Comparison of ENCODE assay signal across 8 mouse cellular contexts in the genomic region with DNA sequence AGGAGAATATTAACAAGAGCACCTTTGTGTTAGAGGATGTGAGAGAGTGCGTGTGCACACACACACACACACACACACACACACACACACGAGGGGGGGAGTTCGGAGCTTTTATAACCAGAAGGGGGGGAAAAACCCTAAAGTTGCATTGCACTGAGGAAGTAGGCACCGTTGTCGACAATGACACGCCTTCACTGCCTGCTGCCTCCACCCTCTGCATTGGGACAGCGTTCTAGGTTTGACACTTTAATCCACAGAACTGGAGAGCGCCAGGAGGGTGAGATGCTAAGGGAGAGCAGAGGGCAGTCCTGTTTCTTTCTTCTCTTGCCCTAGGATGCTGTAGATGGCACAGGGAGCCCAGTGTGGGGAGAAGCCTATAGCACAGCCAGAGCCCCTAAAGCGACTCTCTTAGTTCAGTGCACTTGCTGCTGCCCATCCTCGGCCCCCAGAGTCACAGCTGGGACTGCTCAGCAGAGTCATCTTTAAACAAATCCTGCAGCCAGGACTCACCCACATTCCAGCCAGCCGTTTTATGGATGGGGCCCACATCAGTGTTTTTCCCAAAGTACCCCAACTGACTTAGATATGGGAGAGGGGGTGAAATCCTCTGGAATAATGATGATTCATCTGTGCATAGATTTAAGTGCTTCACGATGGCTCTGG. TPM values are rescaled to one million over a fixed set of nuclear protein-coding genes. Genes with fewer than 3 reads are reported as not detected.
DNase-seq lines count a peak whose midpoint lies in the region; ATAC-seq and TF ChIP-seq lines count a peak whose summit lies in the region.

No protein-coding gene starts in this region.

- peak overlapping the region; percentile 95 for H3K27ac ChIP-seq in heart, embryonic 15.5 days
- peak overlapping the region; percentile 48 for H3K27ac ChIP-seq in CH12.LX (ENCODE audit: insufficient read depth, low read depth)
- peak overlapping the region; percentile 99; the same call in 1 of the 2 replicates for H3K27ac ChIP-seq in hindbrain, embryonic 13.5 days

- no peak overlapping the region for H3K4me3 ChIP-seq in heart, embryonic 15.5 days
- H3K4me3 ChIP-seq in CH12.LX (replicated peaks in 1 of 3; ENCODE audit: low read depth in 2 of 3, low read length in 2 of 3, poor library complexity in 1 of 3), result peak overlapping the region in 1 of 3 experiments; percentile 15
- no peak overlapping the region for H3K4me3 ChIP-seq in hindbrain, embryonic 13.5 days

- dilution Hi-C loops in CH12.LX (cut with MboI; ENCODE audit: extremely low pct_ligation_motif_present, extremely low pct_unique_long_range_greater_than_20kb, low sequenced_read_pairs), result no loop called here

- H3K27me3 ChIP-seq in heart, embryonic 15.5 days, result no peaks in the 10 kb centered on the region
- H3K27me3 ChIP-seq in CH12.LX (replicated peaks), result no peaks in the 10 kb centered on the region
- H3K27me3 ChIP-seq in hindbrain, embryonic 13.5 days, result 0 out of 2 replicates have a peak, but pooled peaks cover 6% of the 10 kb centered on the region

- ATAC-seq in heart, embryonic 15.5 days (replicated peaks; ENCODE audit: insufficient number of reproducible peaks, insufficient read depth, low FRiP score, low read depth), result no peak
- ATAC-seq in hindbrain, embryonic 13.5 days (ENCODE audit: low FRiP score), result no peak
- ATAC-seq in monocyte, adult 5-6 weeks (replicated peaks; ENCODE audit: insufficient number of reproducible peaks, low FRiP score, low TSS enrichment, poor library complexity, severe bottlenecking), result peak; percentile 54

- TF ChIP-seq RAD21 in CH12.LX (IDR thresholded peaks at IDR 0.05; ENCODE audit: low read depth, low read length), result no peak; the same call in 1 of the 2 replicates

- no peak for DNase-seq in heart, postnatal 25 days (ENCODE audit: low spot score)
- DNase-seq in CH12.LX (ENCODE audit: extremely low read depth), result peak; percentile 86
- DNase-seq in embryo, embryonic 10 days (ENCODE audit: low spot score), result no peak
- no peak for DNase-seq in layer of hippocampus, adult 9-10 months (ENCODE audit: low spot score)
- no peak for DNase-seq in urinary bladder, postnatal 25 days (ENCODE audit: low spot score)

- TF ChIP-seq POLR2A in CH12.LX (IDR thresholded peaks at IDR 0.05; ENCODE audit: low read depth, low read length), result no peak

- intact Hi-C loops in heart, postnatal 25 days (cut with DNase I), result loop anchor here (5.0 kb wide), 1 partner anchor 37 kb away; no protein-coding TSS in a partner anchor

- H3K79me2 ChIP-seq in CH12.LX (replicated peaks; ENCODE audit: control insufficient read depth, extremely low read depth, insufficient read depth, poor library complexity, severe bottlenecking), result no peaks in the 10 kb centered on the region

- peaks cover 12% of the 10 kb centered on the region; the same call in 1 of the 2 replicates for H3K36me3 ChIP-seq in heart, embryonic 15.5 days
- peaks cover 10 to 32% of the 10 kb centered on the region in 2 experiments for H3K36me3 ChIP-seq in CH12.LX (replicated peaks in 1 of 2; ENCODE audit: control insufficient read depth in 1 of 2, insufficient read depth in 1 of 2, low read length in 1 of 2)
- H3K36me3 ChIP-seq in hindbrain, embryonic 13.5 days, result peaks cover 10% of the 10 kb centered on the region

- no peaks in the 10 kb centered on the region for H3K9me3 ChIP-seq in heart, embryonic 15.5 days (replicated peaks)
- peaks cover 8% of the 10 kb centered on the region for H3K9me3 ChIP-seq in CH12.LX (replicated peaks; ENCODE audit: low read length)
- H3K9me3 ChIP-seq in hindbrain, embryonic 13.5 days, result no peaks in the 10 kb centered on the region

- H3K4me1 ChIP-seq in heart, embryonic 15.5 days (replicated peaks), result peaks cover 64% of the 10 kb centered on the region
- H3K4me1 ChIP-seq in CH12.LX (ENCODE audit: control insufficient read depth in 1 of 2, insufficient read depth in 2 of 2), result peaks cover 36 to 86% of the 10 kb centered on the region in 2 experiments
- peaks cover 70% of the 10 kb centered on the region for H3K4me1 ChIP-seq in hindbrain, embryonic 13.5 days (replicated peaks)

- in situ Hi-C loops in CH12.LX (cut with MboI; ENCODE audit: low pct_ligation_motif_present, low pct_unique_long_range_greater_than_20kb, low sequenced_read_pairs), result no loop called here

- H3K4me2 ChIP-seq in heart, embryonic 15.5 days, result no peak overlapping the region
- H3K4me2 ChIP-seq in CH12.LX (ENCODE audit: insufficient read depth, low read depth, poor library complexity, severe bottlenecking), result peak overlapping the region; percentile 53
- no peak overlapping the region for H3K4me2 ChIP-seq in hindbrain, embryonic 13.5 days

- TF ChIP-seq CTCF in CH12.LX (conservative IDR thresholded peaks at IDR 0.05 in 1 of 2, IDR thresholded peaks at IDR 0.05 in 1 of 2; ENCODE audit: low read depth in 2 of 2, low read length in 2 of 2), result no peak

- no peak overlapping the region for H3K9ac ChIP-seq in heart, embryonic 15.5 days
- H3K9ac ChIP-seq in CH12.LX (ENCODE audit: insufficient read depth, low read depth), result peak overlapping the region; percentile 33
- no peak overlapping the region for H3K9ac ChIP-seq in hindbrain, embryonic 13.5 days

- TF ChIP-seq EP300 in CH12.LX (IDR thresholded peaks at IDR 0.05; ENCODE audit: low read length), result no peak; the same call in 1 of the 2 replicates

- 61% methylated on average over 12 of the region's 12 CpGs for WGBS in heart, embryonic 15.5 days
- 70% methylated on average over 12 of the region's 12 CpGs for WGBS in hindbrain, embryonic 13.5 days

TF ChIP-seq in CH12.LX, 34 proteins besides CTCF, POLR2A, EP300 and RAD21 (continues in another document):
- TF ChIP-seq USF1 (IDR thresholded peaks at IDR 0.05; ENCODE audit: low read depth, low read length) (no peak), MYC (IDR thresholded peaks at IDR 0.05; ENCODE audit: low read depth, low read length) (peak; percentile 70; the same call in 1 of the 2 replicates), NRF1 (IDR thresholded peaks at IDR 0.05; ENCODE audit: low read depth, low read length) (no peak), MAFK (IDR thresholded peaks at IDR 0.05; ENCODE audit: insufficient replicate concordance, low read length) (no peak), RCOR1 (conservative IDR thresholded peaks at IDR 0.05; ENCODE audit: low read depth, low read length) (no peak), TBP (conservative IDR thresholded peaks at IDR 0.05; ENCODE audit: low read depth, low read length) (0 out of 2 replicates have a peak, but pooled peaks have one; percentile 17), BHLHE40 (IDR thresholded peaks at IDR 0.05; ENCODE audit: low read depth, low read length) (peak; percentile 75), ETS1 (conservative IDR thresholded peaks at IDR 0.05; ENCODE audit: low read depth, low read length) (no peak; the same call in 1 of the 2 replicates), ZKSCAN1 (IDR thresholded peaks at IDR 0.05; ENCODE audit: borderline replicate concordance, low read depth, low read length) (no peak), CHD1 (IDR thresholded peaks at IDR 0.05; ENCODE audit: low read depth, low read length) (no peak), JUND (conservative IDR thresholded peaks at IDR 0.05; ENCODE audit: low read depth, low read length) (no peak), TCF12 (IDR thresholded peaks at IDR 0.05; ENCODE audit: low read depth, low read length) (no peak), PAX5 (IDR thresholded peaks at IDR 0.05; ENCODE audit: low read length) (no peak), POLR2AphosphoS2 (IDR thresholded peaks at IDR 0.05; ENCODE audit: low read depth, low read length) (no peak), USF2 (conservative IDR thresholded peaks at IDR 0.05; ENCODE audit: low read depth, low read length) (no peak), ELF1 (IDR thresholded peaks at IDR 0.05; ENCODE audit: low read depth, low read length) (peak; percentile 65), NELFE (IDR thresholded peaks at IDR 0.05; ENCODE audit: low read depth, low read length) (no peak), MAX (IDR thresholded peaks at IDR 0.05; ENCODE audit: low read length) (no peak), SMC3 (IDR thresholded peaks at IDR 0.05; ENCODE audit: low read depth, low read length) (no peak), CHD2 (IDR thresholded peaks at IDR 0.05; ENCODE audit: low read length) (no peak), E2F4 (IDR thresholded peaks at IDR 0.05; ENCODE audit: insufficient replicate concordance, low read depth, low read length) (no peak), ZC3H11A (IDR thresholded peaks at IDR 0.05; ENCODE audit: low read depth, low read length) (no peak), JUN (IDR thresholded peaks at IDR 0.05; ENCODE audit: insufficient read depth, low read depth, low read length) (no peak), SIN3A (IDR thresholded peaks at IDR 0.05; ENCODE audit: low read length) (no peak), ZNF384 (IDR thresholded peaks at IDR 0.05; ENCODE audit: low read depth, low read length) (no peak)

RNA-seq across cellular contexts. Expression of a gene that starts 23.9 kb away (rescaled TPM):
- polyA plus RNA-seq in heart, embryonic 15.5 days (2015; fragmentation: Nextera tagmentation; extraction: Ambion mirVana), result 9.7 and 11.6 TPM in 2 replicates
- total RNA-seq in heart, postnatal 25 days (2021), result 10 to 100 TPM in 1 of 2 experiments, 1 to 10 TPM in 1; 5.7 to 13.6 TPM
- total RNA-seq in CH12.LX (2012; rRNA removed) (14.3 and 20.2 TPM in 2 replicates), CH12.LX (2014; rRNA removed) (22.6 and 23.7 TPM in 2 replicates)
- 13.6 and 13.7 TPM in 2 replicates for polyA plus RNA-seq in CH12.LX (2012; ENCODE audit: insufficient read length, low read depth)
- 9.8 and 10.4 TPM in 2 replicates for polyA plus RNA-seq in hindbrain, embryonic 13.5 days (2015; fragmentation: Nextera tagmentation; extraction: Ambion mirVana)
- 10.1 to 31.8 TPM (median 11.9 TPM) in 3 replicates for total RNA-seq in monocyte, adult 5-6 weeks (2017)

RNA-seq across cellular contexts. Expression of a gene that starts 24.2 kb away (rescaled TPM):
- 20.4 and 23.5 TPM in 2 replicates for polyA plus RNA-seq in heart, embryonic 15.5 days (2015; fragmentation: Nextera tagmentation; extraction: Ambion mirVana)
- 10 to 100 TPM in 1 of 2 experiments, 1 to 10 TPM in 1; 9.1 to 10.4 TPM for total RNA-seq in heart, postnatal 25 days (2021)
- total RNA-seq in CH12.LX (2012; rRNA removed) (14.1 and 16.2 TPM in 2 replicates), CH12.LX (2014; rRNA removed) (22.5 and 23.0 TPM in 2 replicates)
- 18.2 and 25.4 TPM in 2 replicates for polyA plus RNA-seq in CH12.LX (2012; ENCODE audit: insufficient read length, low read depth)
- polyA plus RNA-seq in hindbrain, embryonic 13.5 days (2015; fragmentation: Nextera tagmentation; extraction: Ambion mirVana), result 17.3 and 18.7 TPM in 2 replicates
- 2.1 to 9.9 TPM (median 9.9 TPM) in 3 replicates for total RNA-seq in monocyte, adult 5-6 weeks (2017)

RNA-seq across cellular contexts. Expression of a gene that starts 24.4 kb away (rescaled TPM):
- 2.6 TPM in 2 replicates for polyA plus RNA-seq in heart, embryonic 15.5 days (2015; fragmentation: Nextera tagmentation; extraction: Ambion mirVana)
- total RNA-seq in heart, postnatal 25 days (2021), result 1 to 10 TPM in 1 of 2 experiments, under 1 TPM in 1; 0.47 to 1.5 TPM
- not detected in 2 replicates for total RNA-seq in CH12.LX (2012; rRNA removed)
- total RNA-seq in CH12.LX (2014; rRNA removed), result not detected in 2 replicates
- polyA plus RNA-seq in CH12.LX (2012; ENCODE audit: insufficient read length, low read depth), result 0.71 TPM in 1 of 2 replicates, not detected in the other
- 0.61 and 1.7 TPM in 2 replicates for polyA plus RNA-seq in hindbrain, embryonic 13.5 days (2015; fragmentation: Nextera tagmentation; extraction: Ambion mirVana)
- total RNA-seq in monocyte, adult 5-6 weeks (2017), result not detected in 3 replicates

Comparison
In these comparisons a context has a peak if more than half of its experiments do, and no peak if none do; other contexts are left out.
1. H3K27ac ChIP-seq: peak in every context shown above with its lines; median percentile 99 in hindbrain, embryonic 13.5 days; 95 in heart, embryonic 15.5 days; 48 in CH12.LX.